Mouse (Mus musculus) ES-CJ7 (cell line): ENCODE data around the gene Ccdc194.

ENCODE experiments used
- DNase-seq: peaks from one replicate; pipeline ENCODE4 v3.0.0; 2011; ENCODE audit warnings: low read depth, low spot score

Gene Ccdc194

DNA sequence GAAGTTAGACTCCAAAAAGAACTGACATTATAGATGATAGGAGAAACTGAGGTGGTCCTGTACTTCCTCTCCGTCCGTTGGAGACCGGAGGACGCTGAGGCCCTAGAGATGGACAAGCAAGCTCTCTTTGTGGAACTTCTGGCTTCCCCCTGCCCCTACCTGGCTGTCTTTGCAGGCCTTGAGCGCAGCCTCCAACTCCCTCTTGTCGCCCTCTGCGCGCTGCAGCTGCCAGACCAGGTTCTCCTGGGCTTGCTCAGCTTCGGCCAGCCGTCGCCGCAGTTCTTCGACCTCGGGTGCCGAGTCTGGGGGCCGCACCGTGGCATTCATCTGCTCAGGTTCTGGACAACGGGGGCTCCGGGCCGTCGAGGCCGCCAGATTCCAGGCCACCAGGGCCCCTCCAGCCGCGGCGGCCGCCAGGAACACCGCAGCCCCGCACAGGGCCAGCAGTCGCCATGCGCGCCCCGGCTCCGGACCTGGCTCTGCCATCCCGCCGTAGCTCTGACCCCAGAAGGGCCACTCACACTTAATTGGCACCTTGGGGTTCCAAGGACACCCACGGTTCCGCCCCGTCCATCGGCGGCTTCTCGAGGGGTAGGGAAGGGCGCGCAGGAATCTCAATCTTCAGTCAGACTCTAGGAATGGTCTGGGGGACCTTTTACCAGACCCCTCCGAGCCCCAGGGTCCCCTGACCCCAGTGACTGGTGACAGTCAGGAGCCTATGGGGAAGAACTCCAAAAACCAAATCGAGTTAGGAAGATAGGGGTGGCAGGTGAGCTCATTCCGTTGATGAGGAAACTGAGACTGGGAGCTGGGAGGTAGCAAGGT lies at the start of gene Ccdc194:
Gene Ccdc194 (minus strand): TSS at position 486 of the 825 bp plus-strand sequence.
- no peak for DNase-seq

DNA sequence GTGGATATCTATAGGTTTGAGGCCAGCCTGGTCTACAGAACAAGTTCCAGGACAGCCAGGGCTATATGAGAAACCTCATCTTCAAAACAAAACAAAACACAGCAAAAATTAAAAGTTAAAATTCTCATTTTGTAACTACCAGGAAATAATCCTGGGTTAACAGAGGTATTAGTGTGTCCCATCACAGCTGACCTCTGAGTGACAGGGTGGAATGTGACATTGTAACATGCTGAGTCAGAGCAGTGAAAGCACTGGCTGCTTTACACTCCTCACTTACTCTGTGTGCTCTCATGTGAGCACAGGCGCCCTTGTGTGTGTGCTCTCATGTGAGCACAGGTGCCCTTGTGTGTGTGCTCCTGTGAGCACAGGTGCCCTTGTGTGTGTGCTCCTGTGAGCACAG lies 49.5 kb upstream of the Ccdc194 start:
- DNase-seq: no peak

DNA sequence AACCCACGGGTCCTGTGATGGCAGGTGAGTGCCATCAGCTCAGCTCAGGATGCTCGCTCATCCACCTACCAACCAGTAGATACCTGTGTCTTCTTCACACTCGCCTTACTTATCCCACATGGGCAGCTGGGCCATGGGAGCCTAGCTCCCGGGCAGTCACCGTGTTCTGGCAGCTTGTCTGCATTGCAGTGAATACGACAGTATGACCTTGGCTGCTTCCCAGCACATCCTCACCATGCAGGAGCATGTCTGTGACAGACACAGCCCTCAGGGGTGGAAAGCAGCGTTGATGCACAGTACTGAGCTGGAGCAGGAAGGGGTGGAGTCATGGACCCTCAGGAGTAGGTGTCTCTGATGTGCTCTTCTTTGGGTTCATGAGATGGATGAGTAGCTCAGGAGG lies 48.9 kb upstream of the Ccdc194 start:
- DNase-seq: no peak

GRCm38 (mm10) chr8:71572847-71573633 lies 47.5 kb upstream of the Ccdc194 start:
- DNase-seq: no peak

- no peak for DNase-seq
Observed at GRCm38 (mm10) chr8:71572077-71572476, 46.6 kb upstream of the Ccdc194 start.

GRCm38 (mm10) chr8:71570291-71570954 lies 44.9 kb upstream of the Ccdc194 start:
- DNase-seq: peak; percentile 100

DNA sequence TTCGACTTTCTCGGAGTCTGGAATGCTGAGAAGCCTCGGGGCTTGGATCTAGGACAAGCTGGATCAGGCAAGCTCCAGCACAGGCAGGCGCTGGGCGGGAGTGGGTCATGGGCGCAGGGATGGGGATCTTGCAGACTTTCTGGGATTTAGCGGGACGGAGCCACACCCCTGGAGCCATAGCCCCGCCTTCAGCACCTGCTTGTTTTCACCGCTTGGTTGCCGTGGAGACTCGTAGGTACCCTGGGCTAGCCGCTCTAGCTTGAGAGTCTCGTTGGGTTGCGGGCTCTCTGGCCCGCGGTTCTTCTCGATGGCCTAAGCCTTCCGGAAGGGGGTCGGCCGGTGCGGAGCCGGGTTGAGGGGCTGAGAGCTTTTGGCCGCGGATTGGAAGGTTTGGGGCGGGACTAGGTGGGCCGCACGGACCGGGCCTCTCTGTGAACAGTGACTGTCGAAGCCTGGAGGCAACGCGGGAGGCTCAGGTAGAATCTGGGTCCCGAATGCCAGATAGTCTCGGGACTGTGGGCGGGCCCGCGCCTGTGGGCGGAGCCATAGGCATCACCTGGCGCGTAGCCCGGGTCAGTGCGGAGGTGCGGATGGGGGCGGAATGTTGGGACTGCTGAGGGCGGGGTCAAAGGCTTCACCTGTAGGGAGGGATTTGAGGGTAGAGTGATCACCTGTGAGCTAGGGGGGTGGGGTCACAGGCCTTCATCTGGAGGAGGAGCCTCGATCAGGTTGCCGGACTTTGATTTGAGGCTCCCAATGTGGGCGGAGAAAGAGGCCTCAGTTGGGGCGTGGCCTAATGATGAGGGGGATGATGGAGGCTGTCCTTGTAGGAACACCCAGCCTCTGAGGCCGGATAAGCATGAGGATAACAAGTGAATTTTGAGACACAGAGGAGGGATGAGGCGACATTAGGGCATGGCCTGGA lies 44.1 kb upstream of the Ccdc194 start:
- peak; percentile 99 for DNase-seq

GRCm38 (mm10) chr8:71568941-71569340 lies 43.4 kb upstream of the Ccdc194 start:
- DNase-seq: no peak

DNA sequence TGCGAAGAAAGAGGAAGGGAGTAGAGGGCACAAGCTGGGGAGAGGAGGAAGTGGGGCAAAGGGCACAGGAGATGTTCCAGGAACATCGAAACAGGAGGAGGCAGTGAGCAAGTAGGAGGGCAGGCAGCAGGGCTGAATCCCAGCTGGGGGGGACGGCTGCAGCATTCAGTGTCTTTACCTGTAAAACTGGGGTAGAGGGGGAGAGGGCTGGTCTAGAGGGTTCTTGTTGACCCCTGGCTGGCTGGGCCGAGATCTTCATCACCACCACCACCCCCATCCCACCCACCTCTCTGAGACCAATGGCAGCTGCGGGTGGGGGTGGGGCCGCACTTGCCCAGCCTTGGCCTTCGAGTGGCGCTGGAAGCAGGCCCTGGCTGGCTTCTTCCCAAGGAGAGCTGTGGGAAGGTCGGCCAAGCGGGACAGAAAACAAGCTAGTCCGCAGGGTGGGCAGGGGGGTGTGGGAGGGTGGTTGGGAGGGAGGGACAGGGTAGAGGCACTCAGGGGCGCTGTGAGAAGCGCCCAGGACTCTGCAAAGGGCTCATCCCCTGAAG lies 43.0 kb upstream of the Ccdc194 start, which contains the start of gene Slc27a1:
Gene Slc27a1 (plus strand): TSS at position 496 of the 551 bp plus-strand sequence.
- no peak for DNase-seq

DNA sequence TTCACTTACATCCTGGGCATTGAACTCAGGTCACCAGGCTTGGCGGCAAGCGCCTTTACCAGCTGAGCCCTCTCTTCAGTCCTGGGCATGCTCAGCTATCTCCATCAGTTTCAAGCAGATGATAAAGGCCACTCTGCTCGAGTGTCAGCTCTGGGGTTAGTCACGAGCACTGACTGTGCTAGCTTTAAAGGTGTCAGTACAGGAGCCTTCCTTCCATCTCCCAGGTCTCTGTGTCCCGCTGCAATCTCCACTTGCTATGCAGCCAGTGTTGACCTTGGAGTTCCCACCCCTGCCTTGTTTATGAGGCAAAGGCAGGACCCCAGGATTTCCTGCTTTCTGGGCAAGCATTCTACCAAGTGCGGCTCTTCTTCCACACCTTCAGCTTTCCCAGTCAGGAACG lies 42.1 kb upstream of the Ccdc194 start:
- no peak for DNase-seq

- DNase-seq: no peak
Observed at GRCm38 (mm10) chr8:71566501-71566900, 41.0 kb upstream of the Ccdc194 start, which contains the start of gene Nxnl1. Gene Nxnl1, minus strand, starts transcription at chr8:71566601.

DNA sequence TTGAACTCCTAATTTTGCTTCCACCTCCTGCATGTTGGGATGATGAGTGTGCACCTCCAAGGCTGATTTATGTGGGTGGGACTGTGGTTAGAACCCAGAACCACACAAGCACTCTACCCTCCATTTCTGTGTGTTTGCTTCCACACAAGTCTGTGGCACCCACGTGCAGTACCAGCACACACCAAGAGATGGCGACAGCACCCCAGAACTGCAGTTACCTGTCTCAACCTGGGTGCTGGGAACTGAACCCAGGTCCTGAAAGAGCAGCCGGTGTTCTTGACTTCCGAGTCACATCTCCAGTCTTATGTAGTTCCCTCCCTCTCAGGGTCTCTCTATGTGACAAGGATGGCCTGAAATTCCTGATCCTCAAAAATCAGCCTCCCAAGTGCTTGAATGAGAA lies 38.5 kb upstream of the Ccdc194 start:
- no peak for DNase-seq

DNA sequence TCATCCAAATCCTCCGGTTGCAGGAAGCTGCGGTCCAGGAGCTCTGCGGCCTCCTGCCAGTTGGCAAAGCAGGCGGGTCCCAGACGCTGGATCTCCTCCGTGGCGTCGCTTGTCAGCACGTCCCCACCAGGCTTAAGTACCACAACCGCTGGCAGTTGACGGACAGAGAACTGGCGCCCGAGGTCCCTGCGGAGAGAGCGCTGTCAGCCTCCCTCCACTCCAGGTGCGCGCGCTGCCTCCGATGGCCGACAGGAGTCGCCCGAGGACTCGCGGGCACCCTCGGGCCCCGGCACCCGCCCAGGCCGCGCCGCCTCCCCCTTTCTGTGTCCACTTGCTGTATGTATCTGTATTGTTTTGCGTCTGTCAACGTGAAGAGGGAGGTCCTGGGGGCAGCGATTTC lies 37.2 kb upstream of the Ccdc194 start:
- DNase-seq: peak; percentile 74

- DNase-seq: peak; percentile 90
Observed at GRCm38 (mm10) chr8:71561401-71561800, 35.9 kb upstream of the Ccdc194 start.

DNA sequence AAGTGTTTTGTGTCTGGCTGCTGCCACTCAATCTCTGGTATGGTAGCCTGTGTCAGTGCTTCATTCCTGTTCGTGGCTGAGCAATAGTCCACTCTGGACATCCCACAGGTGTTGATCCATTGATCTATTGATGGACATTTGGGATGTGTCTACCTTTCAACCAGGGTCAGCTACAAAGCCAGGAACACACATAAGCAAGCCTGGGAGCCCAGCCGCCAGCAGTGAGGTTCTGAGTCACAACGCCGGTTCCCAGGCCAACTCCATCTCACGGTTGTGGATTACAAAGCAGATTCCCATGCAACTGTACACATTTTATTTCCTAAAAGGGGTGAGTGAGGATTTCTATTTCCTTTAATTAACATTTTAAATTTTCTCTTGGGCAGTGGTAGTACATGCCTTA lies 35.3 kb upstream of the Ccdc194 start:
- no peak for DNase-seq

- no peak for DNase-seq
Observed at GRCm38 (mm10) chr8:71560071-71560470, 34.6 kb upstream of the Ccdc194 start.

- peak; percentile 98 for DNase-seq
Observed at GRCm38 (mm10) chr8:71558958-71559690, 33.6 kb upstream of the Ccdc194 start.

GRCm38 (mm10) chr8:71558071-71558957 lies 32.8 kb upstream of the Ccdc194 start, which contains the start of gene Tmem221:
Gene Tmem221, minus strand, starts transcription at chr8:71558871.
- DNase-seq: peak; percentile 57

GRCm38 (mm10) chr8:71554644-71555043 lies 29.1 kb upstream of the Ccdc194 start:
- no peak for DNase-seq
